Mouse (Mus musculus) c-Kit-negative CD71-positive TER-119-positive erythroid progenitor cells, embryonic 14.5 days (primary cell): ENCODE results near the gene Ttll3.

Experiments
- DNase-seq: peaks from one replicate; pipeline ENCODE4 v3.0.0-alpha.2; 2013; ENCODE audit warnings: low read depth, low spot score

Ttll3 gene

GRCm38 (mm10) chr6:113388960-113389359 is at the start of gene Ttll3:
TSS of gene Ttll3 (plus strand) at chr6:113389260.
- DNase-seq, result no peak

DNA sequence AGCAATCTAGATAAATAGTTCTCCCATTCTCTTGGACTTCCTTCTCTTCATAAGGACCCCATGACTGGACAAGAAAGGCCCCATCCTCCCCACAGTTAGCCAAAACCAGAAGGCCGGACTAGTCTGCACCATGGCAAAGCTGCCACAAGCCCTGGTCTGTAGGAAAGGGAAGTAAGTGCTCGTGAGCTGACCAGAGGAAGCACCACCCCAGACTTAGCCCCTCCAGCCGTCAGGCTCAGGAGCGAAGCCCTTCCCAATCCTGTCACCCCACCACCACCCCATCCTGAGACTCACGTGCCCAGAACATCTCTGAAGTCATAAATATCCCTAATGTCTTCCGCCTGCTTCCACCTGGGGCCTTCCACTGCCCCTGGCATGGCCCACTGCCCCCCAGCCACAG is 47.5 kb upstream of the Ttll3 start:
- no peak for DNase-seq

DNA sequence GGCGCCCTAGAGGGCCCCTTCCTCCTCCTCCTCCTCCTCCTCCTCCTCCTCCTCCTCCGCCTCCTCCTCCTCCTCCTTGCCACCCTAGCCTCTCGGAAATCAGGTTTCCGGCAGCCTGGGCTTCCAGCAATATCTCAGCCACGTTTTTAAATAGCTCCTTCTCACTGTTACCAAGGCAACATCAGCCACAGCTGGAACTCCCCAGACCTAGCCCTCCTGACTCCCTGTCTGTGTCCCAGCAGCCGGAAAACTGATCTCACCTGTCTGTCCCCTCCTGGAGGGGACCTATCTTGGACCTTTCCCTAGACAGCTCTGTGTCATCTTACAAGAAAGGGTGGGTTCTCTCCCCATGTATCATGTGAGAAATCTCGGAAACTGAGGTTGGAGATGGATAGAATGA is 46.8 kb upstream of the Ttll3 start:
- no peak for DNase-seq

- no peak for DNase-seq
Measured at GRCm38 (mm10) chr6:113343177-113344092, 45.6 kb upstream of the Ttll3 start, which contains the start of gene Camk1. TSS of gene Camk1 (minus strand) at chr6:113343984.

- DNase-seq, result no peak
Measured at GRCm38 (mm10) chr6:113344321-113344720, 44.7 kb upstream of the Ttll3 start.

GRCm38 (mm10) chr6:113346897-113347296 is 42.2 kb upstream of the Ttll3 start:
- DNase-seq, result no peak

DNA sequence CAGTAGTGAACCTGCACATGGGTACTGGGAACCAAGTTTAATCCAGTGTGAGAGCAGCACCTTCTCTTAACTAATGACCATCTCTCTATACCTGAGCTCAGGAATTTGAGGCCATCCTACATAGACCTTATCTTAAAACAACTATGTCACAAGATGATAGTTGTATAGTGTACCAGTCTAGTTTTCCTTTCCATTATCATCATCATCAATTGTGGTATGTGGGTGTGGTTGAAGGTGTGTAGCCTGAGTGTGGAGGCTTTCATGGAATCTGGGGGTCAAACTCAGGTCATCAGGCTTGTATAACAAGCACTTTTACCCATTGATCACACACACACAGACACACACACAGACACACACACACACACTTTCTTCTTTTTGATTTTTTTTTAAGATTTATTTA is 38.5 kb upstream of the Ttll3 start:
- DNase-seq, result no peak

GRCm38 (mm10) chr6:113351161-113351560 is 37.9 kb upstream of the Ttll3 start:
- DNase-seq, result no peak

- DNase-seq, result no peak
Measured at GRCm38 (mm10) chr6:113351653-113352052, 37.4 kb upstream of the Ttll3 start.

GRCm38 (mm10) chr6:113352820-113353219 is 36.2 kb upstream of the Ttll3 start:
- no peak for DNase-seq

GRCm38 (mm10) chr6:113353696-113354095 is 35.4 kb upstream of the Ttll3 start:
- DNase-seq, result no peak

DNA sequence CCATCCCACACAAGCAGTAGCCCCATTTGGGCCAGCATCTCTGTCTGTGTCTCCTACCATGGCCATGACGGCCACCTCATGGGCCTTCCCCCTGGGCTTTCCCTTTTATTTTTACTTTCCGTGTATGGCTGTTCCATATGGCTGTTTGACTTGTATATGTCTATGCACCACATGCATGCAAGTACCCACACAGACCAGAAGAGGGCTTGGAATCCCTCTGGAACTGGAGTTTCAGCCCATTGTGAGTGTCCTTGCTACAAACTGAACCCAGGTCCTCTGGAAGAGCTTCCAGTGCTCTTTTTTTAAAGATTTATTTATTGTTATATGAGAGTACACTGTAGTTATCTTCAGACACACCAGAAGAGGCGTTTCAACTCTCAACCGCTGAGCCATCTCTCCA is 27.6 kb upstream of the Ttll3 start:
- DNase-seq, result no peak

GRCm38 (mm10) chr6:113362241-113362640 is 26.8 kb upstream of the Ttll3 start:
- no peak for DNase-seq

GRCm38 (mm10) chr6:113364518-113365135 is 24.4 kb upstream of the Ttll3 start:
- DNase-seq, result no peak

DNA sequence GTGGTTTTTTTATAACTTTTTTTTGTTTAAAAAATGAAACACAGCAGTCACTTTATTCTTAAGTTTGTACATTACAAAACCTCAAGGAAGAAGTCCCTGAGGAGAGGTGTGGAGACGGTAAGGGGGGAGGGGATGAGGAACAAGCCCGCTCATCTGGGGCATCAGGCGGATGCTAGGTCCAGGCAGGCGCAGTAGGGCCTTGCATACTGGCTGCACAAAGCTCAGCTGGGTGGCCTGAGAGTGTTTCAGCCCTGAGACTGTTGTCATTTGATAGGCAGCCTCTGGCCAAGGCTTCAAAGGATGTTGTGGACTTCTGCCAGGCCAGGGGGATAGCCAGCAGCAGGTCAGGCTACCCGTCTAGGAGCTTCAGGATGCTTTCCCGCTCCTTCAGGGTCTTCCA is 22.4 kb upstream of the Ttll3 start:
- no peak for DNase-seq

GRCm38 (mm10) chr6:113367574-113367973 is 21.5 kb upstream of the Ttll3 start:
- DNase-seq, result no peak

GRCm38 (mm10) chr6:113368124-113368523 is 20.9 kb upstream of the Ttll3 start:
- no peak for DNase-seq

DNA sequence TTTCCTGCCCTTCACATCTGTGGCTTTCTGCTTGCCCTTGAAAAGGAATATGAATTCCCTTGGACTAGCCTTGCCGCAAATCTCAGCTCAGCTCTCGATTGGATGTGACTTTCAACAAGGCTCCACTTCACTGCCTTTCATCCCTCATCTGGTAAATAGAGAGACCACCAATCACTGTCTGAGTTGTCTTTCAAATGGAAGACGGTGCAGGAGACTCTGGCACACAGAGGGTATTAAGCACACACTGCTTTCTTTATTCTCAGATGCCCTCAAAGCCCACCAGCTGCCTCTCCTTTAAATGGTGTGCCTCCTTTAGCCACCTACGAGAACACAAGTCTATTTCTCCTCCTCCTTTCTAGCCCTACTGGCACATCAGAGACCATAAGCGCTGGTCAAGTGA is 20.5 kb upstream of the Ttll3 start:
- no peak for DNase-seq

DNA sequence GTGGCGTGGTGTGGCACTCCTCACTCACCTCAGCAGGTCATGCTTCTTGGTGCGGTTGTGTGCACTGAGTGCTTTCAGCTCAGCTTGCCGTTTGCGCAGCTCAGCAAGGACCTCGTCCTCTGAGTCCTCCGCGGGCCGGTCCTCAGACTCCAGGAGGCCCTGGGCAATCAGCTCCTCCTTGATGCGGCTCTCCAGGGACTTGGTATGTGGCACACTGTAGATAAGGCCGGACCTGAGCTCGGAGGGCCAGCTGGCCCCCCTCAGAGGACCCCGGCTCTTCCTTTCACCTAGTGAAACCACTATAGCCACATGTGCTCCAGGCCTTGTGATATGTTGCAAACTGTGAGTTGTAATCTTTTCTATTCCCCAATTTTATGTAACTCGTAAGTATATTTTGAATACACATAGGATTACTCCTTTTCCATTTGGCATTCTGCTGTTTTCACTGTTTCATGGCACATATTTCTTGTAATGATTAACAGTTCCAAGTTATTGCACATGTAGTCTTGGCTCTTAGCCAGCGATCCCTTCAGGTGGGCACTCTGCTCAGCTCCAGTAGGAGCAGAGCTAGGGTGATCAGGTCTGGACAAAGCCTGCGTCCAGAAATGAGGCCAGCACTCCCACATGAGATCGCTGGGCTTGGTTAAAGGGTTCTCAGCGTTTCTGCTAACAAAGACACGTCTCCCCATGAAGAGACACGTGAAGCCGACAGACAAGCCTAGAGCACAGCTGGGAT is 18.7 kb upstream of the Ttll3 start:
- DNase-seq, result no peak

DNA sequence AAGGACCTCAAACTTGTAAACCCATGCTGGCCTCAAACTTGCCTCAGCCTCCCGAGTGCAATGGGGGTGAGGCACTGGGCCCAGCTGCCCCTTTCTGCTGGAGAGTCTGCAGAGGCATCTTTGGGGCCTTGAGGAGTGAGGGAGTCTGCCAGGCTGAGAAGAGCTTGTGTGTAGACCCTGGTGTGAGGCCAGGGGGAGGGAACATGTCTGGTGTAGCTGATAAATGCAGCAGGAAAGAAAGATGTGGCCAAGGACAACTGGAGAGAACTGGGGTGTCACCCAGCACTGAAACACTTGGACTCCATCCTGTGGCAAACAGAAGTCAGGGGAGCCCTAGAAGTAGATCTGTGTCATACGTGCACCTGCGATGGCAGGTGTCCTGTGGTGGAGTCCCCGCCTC is 15.6 kb upstream of the Ttll3 start:
- no peak for DNase-seq

DNA sequence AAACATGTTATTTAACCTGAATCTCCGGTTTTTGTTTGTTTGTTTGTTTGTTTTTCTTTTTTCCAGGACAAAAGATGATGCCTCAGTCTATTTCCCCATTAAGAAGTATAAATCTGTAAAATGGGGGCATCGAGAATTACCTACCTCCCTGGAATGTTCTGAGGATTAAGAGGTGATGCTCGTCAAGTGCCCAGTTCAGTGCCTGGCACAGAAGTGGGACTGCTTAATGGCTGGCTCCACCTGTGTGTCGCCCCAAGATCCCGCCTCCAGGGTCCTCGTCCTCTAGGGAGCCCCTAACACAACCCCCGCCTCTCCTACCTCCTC is 11.9 kb upstream of the Ttll3 start:
- DNase-seq, result no peak
